Mouse (Mus musculus) heart, adult 2 months (tissue): Measurements from ENCODE around the gene Prl6a1.

Source experiments
- CTCF ChIP-seq: fragments of 200-600 bp; IDR thresholded peaks from 2 replicates; pipeline ENCODE4 v1.8.1; 2022; ENCODE audit warnings: antibody characterized with exemption, mild to moderate bottlenecking, moderate library complexity
- POLR2A ChIP-seq: fragments of 200-500 bp; IDR thresholded peaks from 2 replicates; pipeline ENCODE4 v1.6.1; 2011; ENCODE audit warnings: mild to moderate bottlenecking, low read depth, low read length, control low read depth; ENCODE audit not compliant: insufficient read depth

DNA sequence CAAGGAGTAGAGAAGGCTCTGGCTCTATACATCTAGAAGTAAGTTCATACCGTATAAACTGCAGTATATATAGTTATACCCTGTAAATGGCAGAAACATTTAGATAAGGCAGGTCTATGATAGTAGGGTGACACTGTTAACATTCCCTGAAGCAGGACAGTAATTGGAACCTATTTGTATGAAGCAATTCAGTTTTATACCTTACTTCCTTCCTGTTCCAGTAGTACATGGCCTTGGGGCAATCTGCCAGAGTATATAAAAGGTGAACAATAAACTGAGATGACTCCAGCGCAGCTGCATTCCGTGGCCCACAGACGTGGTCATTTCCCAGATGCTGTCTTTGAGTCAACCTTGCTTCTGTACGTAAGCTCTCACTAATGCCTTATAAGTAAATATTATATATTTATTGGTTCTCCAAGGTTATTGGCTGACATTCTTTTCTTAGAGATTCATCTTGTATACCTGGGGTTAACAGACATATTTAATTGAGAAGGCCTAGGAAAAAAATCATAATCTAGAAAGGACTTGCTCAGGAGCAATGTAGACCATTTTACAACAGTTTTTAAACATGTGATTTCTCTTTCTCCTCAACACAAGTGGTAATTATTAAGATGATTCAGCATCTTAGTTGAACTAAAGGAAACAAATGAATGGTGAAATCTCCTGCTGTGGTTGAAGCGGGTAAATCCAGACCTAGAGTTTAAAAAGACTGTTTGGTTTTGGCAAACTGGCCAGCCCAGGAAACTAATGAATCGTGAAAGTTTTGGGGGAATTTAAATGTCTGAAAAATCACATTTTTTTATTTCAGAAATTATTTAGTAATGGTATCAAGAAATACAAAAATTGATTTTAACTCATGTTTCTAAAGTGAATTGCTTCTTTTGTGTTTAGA lies at the start of gene Prl6a1:
- TF ChIP-seq CTCF (no peak), POLR2A (no peak)
